Mouse (Mus musculus): ENCODE measurements around the gene Rbm3. TPM values are rescaled to one million over a fixed set of nuclear protein-coding genes. Genes with fewer than 3 reads are reported as not detected.

The Rbm3 gene
- polyA plus RNA-seq, 1 experiment from 2014 or later: 303 TPM

GRCm38 (mm10) chrX:8164471-8164870, 18.8 kb upstream of the Rbm3 start:
- Histone ChIP-seq H3K27me3 (no peaks in the 10 kb centered on the region), H3K4me3 (no peak overlapping the region), H3K4me1 (replicated peaks) (no peaks in the 10 kb centered on the region), H3K4me2 (no peak overlapping the region), H3K9ac (no peak overlapping the region), H3K27ac (replicated peaks) (no peak overlapping the region), H3K36me3 (no peaks in the 10 kb centered on the region), H3K9me3 (no peaks in the 10 kb centered on the region)
- WGBS: 90% methylated on average over 4 of the region's 4 CpGs
- no peak for ATAC-seq (ENCODE audit: low FRiP score, low read depth)

GRCm38 (mm10) chrX:8163076-8163475, 17.4 kb upstream of the Rbm3 start:
- 91% methylated on average over 5 of the region's 5 CpGs for WGBS
- H3K9ac ChIP-seq: no peak overlapping the region

GRCm38 (mm10) chrX:8143750-8144149, 1.9 kb downstream of the Rbm3 start:
- H3K36me3 ChIP-seq: peaks cover 20% of the 10 kb centered on the region
- H3K4me2 ChIP-seq: peak overlapping the region; percentile 65
- H3K4me1 ChIP-seq (replicated peaks): peaks cover 12% of the 10 kb centered on the region
- no peaks in the 10 kb centered on the region for H3K9me3 ChIP-seq
- H3K27me3 ChIP-seq: no peaks in the 10 kb centered on the region
- peak overlapping the region; percentile 66 for H3K4me3 ChIP-seq
- no peak for ATAC-seq (ENCODE audit: low FRiP score, low read depth)
- no peak overlapping the region for H3K27ac ChIP-seq (replicated peaks)
- no peak overlapping the region for H3K9ac ChIP-seq
- WGBS: 79% methylated on average over 7 of the region's 7 CpGs

More at GRCm38 (mm10) chrX:8163076-8163475, 17.4 kb upstream of the Rbm3 start:
- Histone ChIP-seq H3K27ac (replicated peaks) (no peak overlapping the region), H3K36me3 (no peaks in the 10 kb centered on the region), H3K4me3 (no peak overlapping the region), H3K4me1 (replicated peaks) (no peaks in the 10 kb centered on the region), H3K27me3 (no peaks in the 10 kb centered on the region), H3K9me3 (no peaks in the 10 kb centered on the region), H3K4me2 (no peak overlapping the region)
- no peak for ATAC-seq (ENCODE audit: low FRiP score, low read depth)

GRCm38 (mm10) chrX:8142948-8143347, 2.7 kb downstream of the Rbm3 start:
- peaks cover 20% of the 10 kb centered on the region for H3K36me3 ChIP-seq
- H3K9me3 ChIP-seq: no peaks in the 10 kb centered on the region
- no peak overlapping the region for H3K9ac ChIP-seq
- no peaks in the 10 kb centered on the region for H3K27me3 ChIP-seq
- H3K27ac ChIP-seq (replicated peaks): no peak overlapping the region
- WGBS: 87% methylated on average over 7 of the region's 7 CpGs
- no peak overlapping the region for H3K4me2 ChIP-seq
- H3K4me1 ChIP-seq (replicated peaks): peaks cover 12% of the 10 kb centered on the region
- no peak overlapping the region for H3K4me3 ChIP-seq
- no peak for ATAC-seq (ENCODE audit: low FRiP score, low read depth)

- no peak overlapping the region for H3K27ac ChIP-seq (replicated peaks)
- peaks cover 11% of the 10 kb centered on the region for H3K4me1 ChIP-seq (replicated peaks)
- no peak overlapping the region for H3K4me3 ChIP-seq
- ATAC-seq (ENCODE audit: low FRiP score, low read depth): no peak
- WGBS: 78% methylated on average over 3 of the region's 3 CpGs
- H3K4me2 ChIP-seq: no peak overlapping the region
- H3K36me3 ChIP-seq: peaks cover 20% of the 10 kb centered on the region
- no peak overlapping the region for H3K9ac ChIP-seq
- H3K9me3 ChIP-seq: no peaks in the 10 kb centered on the region
- H3K27me3 ChIP-seq: no peaks in the 10 kb centered on the region
Observed at GRCm38 (mm10) chrX:8141058-8141457, 4.6 kb downstream of the Rbm3 start.

GRCm38 (mm10) chrX:8140446-8140845, 5.2 kb downstream of the Rbm3 start:
- H3K36me3 ChIP-seq: peaks cover 20% of the 10 kb centered on the region
- no peaks in the 10 kb centered on the region for H3K9me3 ChIP-seq
- 95% methylated on average over 2 of the region's 2 CpGs for WGBS
- no peak overlapping the region for H3K4me2 ChIP-seq
- no peaks in the 10 kb centered on the region for H3K27me3 ChIP-seq
- H3K27ac ChIP-seq (replicated peaks): no peak overlapping the region
- ATAC-seq (ENCODE audit: low FRiP score, low read depth): no peak
- H3K9ac ChIP-seq: no peak overlapping the region
- peaks cover 10% of the 10 kb centered on the region for H3K4me1 ChIP-seq (replicated peaks)
- H3K4me3 ChIP-seq: no peak overlapping the region

- Histone ChIP-seq H3K4me2 (no peak overlapping the region), H3K9me3 (no peaks in the 10 kb centered on the region), H3K27ac (replicated peaks) (no peak overlapping the region), H3K4me3 (no peak overlapping the region), H3K36me3 (peaks cover 20% of the 10 kb centered on the region), H3K27me3 (no peaks in the 10 kb centered on the region), H3K4me1 (replicated peaks) (peaks cover 10% of the 10 kb centered on the region), H3K9ac (no peak overlapping the region)
- WGBS: 47% methylated on average over 1 of the region's 1 CpGs
- no peak for ATAC-seq (ENCODE audit: low FRiP score, low read depth)
Observed at GRCm38 (mm10) chrX:8139480-8139879, 6.2 kb downstream of the Rbm3 start.

- Histone ChIP-seq H3K27ac (replicated peaks) (no peak overlapping the region), H3K27me3 (no peaks in the 10 kb centered on the region), H3K4me1 (replicated peaks) (peaks cover 4% of the 10 kb centered on the region; the same call in 1 of the 2 replicates), H3K4me2 (no peak overlapping the region), H3K9ac (no peak overlapping the region), H3K4me3 (no peak overlapping the region), H3K36me3 (peaks cover 5% of the 10 kb centered on the region), H3K9me3 (no peaks in the 10 kb centered on the region)
- WGBS: 58% methylated on average over 2 of the region's 2 CpGs
- ATAC-seq (ENCODE audit: low FRiP score, low read depth): no peak
Observed at GRCm38 (mm10) chrX:8135886-8136285, 9.8 kb downstream of the Rbm3 start.

GRCm38 (mm10) chrX:8132017-8132976, 13.4 kb downstream of the Rbm3 start, which contains the start of gene Wdr13:
Wdr13 (minus strand) TSS chrX:8132892.
- peak within 1 kb of the TSS; percentile 51 for H3K4me2 ChIP-seq
- ATAC-seq (ENCODE audit: low FRiP score, low read depth): peak; percentile 91
- H3K4me3 ChIP-seq: peak within 1 kb of the TSS; percentile 55
- peaks cover 8% of the 10 kb centered on the region; the same call in 1 of the 2 replicates for H3K36me3 ChIP-seq
- H3K27ac ChIP-seq (replicated peaks): peak within 1 kb of the TSS; percentile 96
- H3K27me3 ChIP-seq: no peaks in the 10 kb centered on the region
- peak within 1 kb of the TSS; percentile 48 for H3K9ac ChIP-seq
- H3K4me1 ChIP-seq (replicated peaks): peaks cover 4% of the 10 kb centered on the region; the same call in 1 of the 2 replicates
- no peaks in the 10 kb centered on the region for H3K9me3 ChIP-seq
- 19% methylated on average over 40 of the region's 40 CpGs for WGBS

GRCm38 (mm10) chrX:8131393-8131792, 14.3 kb downstream of the Rbm3 start:
- peak overlapping the region; percentile 55 for H3K4me3 ChIP-seq
- H3K27ac ChIP-seq (replicated peaks): 0 out of 2 replicates have a peak overlapping the region, but pooled peaks have one; percentile 96
- no peak overlapping the region for H3K9ac ChIP-seq
- no peaks in the 10 kb centered on the region for H3K27me3 ChIP-seq
- H3K9me3 ChIP-seq: no peaks in the 10 kb centered on the region
- ATAC-seq (ENCODE audit: low FRiP score, low read depth): no peak
- H3K4me2 ChIP-seq: peak overlapping the region; percentile 51
- WGBS: 91% methylated on average over 17 of the region's 17 CpGs
- peaks cover 4% of the 10 kb centered on the region; the same call in 1 of the 2 replicates for H3K4me1 ChIP-seq (replicated peaks)
- peaks cover 13% of the 10 kb centered on the region for H3K36me3 ChIP-seq

- Histone ChIP-seq H3K9ac (no peak overlapping the region), H3K27me3 (no peaks in the 10 kb centered on the region), H3K27ac (replicated peaks) (no peak overlapping the region), H3K36me3 (peaks cover 23% of the 10 kb centered on the region), H3K4me1 (replicated peaks) (no peaks in the 10 kb centered on the region), H3K4me3 (no peak overlapping the region), H3K9me3 (no peaks in the 10 kb centered on the region), H3K4me2 (no peak overlapping the region)
- 82% methylated on average over 7 of the region's 7 CpGs for WGBS
- no peak for ATAC-seq (ENCODE audit: low FRiP score, low read depth)
Observed at GRCm38 (mm10) chrX:8125235-8125634, 20.4 kb downstream of the Rbm3 start.

GRCm38 (mm10) chrX:8123821-8124470, 21.7 kb downstream of the Rbm3 start:
- peaks cover 22% of the 10 kb centered on the region for H3K36me3 ChIP-seq
- 84% methylated on average over 6 of the region's 6 CpGs for WGBS
- H3K9ac ChIP-seq: no peak overlapping the region
- H3K4me1 ChIP-seq (replicated peaks): no peaks in the 10 kb centered on the region
- H3K4me3 ChIP-seq: no peak overlapping the region
- H3K9me3 ChIP-seq: no peaks in the 10 kb centered on the region
- no peak for ATAC-seq (ENCODE audit: low FRiP score, low read depth)
- H3K27ac ChIP-seq (replicated peaks): no peak overlapping the region
- no peaks in the 10 kb centered on the region for H3K27me3 ChIP-seq
- no peak overlapping the region for H3K4me2 ChIP-seq

Data from hindbrain, embryonic 15.5 days (tissue).